Mouse (Mus musculus) cerebellum, postnatal 36 days (tissue): ENCODE data around the gene Slc39a13.
"Not testable (repeated sequence)": the region's sequence is repeated elsewhere in the genome, so short reads cannot be mapped to it uniquely, and the experiment has no call there.

Experiments
- DNase-seq, 2 experiments: peaks; one replicate each; pipeline ENCODE4 v3.0.0; 2021 to 2022; ENCODE audit warnings: mixed read lengths in 2 of 2

The Slc39a13 gene

DNA sequence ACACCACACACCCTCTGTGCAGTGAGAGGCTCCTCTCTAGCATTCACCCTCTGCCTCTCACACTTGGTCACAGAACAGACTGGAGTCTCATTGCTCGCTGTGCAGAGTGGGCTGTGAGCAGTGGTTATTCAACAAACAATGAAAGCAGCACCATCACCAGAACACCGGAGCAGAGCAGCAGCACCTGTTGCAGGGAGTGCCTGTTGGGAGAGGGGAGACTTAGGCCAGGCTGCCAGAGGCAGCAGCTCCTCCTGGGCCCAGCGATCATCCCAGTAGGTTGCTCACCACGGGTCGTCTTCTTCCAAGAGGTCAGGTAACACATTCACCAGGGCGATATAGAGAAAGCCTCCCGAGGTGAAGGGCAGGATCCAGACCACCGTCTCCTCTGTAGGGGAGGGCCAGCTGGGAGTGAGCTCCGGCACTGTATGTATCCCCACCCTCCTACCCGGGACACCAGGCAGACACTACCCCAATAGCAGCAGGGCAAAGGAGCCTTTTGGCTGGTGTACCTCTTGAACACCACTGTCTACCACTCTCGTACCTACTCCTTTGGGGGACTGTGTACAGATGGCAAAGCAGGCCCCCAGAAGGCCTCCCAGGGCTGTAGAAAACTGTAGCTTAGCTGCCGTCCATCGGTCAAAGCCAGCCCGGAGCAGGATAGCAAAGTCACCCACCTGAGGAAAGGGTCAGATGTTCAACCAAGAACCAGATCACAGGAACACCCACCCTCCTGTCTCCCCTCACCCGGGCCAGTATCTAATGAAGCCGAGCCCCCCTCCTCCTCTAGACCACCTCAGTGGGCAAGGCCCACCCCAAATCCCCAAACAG is 7.2 kb downstream of the Slc39a13 start:
- no peak for DNase-seq

DNA sequence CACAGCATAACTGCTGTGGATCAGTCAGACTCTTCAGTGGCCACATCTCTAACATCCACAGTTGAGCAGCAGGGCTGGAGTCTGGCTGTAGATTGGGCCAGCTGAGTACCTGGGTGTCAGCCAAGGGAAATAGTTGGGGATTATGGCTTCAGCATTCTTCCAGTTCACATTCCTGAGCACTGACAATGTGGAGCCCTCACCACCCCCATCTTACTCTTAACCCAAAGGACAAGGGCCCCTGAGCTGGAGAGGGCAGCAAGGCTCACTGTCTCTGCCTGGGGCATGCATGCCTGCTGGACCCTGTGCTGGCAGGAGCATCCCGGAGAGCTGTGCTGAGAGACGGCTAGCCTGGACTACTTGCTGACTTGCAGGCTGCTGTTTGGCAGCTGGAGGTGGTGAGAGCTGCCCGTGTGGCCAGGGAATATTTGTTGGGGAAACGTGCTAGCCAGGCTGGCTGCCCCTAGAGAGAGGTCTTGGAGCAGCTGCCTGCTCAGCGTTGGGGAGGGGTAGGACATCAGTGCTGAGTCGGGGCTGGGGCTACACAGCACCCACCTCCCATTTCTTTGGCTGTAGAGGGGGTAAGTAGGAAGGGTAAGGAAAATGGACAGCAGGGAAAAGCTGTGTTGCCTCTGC is 8.3 kb downstream of the Slc39a13 start:
- no peak for DNase-seq

DNA sequence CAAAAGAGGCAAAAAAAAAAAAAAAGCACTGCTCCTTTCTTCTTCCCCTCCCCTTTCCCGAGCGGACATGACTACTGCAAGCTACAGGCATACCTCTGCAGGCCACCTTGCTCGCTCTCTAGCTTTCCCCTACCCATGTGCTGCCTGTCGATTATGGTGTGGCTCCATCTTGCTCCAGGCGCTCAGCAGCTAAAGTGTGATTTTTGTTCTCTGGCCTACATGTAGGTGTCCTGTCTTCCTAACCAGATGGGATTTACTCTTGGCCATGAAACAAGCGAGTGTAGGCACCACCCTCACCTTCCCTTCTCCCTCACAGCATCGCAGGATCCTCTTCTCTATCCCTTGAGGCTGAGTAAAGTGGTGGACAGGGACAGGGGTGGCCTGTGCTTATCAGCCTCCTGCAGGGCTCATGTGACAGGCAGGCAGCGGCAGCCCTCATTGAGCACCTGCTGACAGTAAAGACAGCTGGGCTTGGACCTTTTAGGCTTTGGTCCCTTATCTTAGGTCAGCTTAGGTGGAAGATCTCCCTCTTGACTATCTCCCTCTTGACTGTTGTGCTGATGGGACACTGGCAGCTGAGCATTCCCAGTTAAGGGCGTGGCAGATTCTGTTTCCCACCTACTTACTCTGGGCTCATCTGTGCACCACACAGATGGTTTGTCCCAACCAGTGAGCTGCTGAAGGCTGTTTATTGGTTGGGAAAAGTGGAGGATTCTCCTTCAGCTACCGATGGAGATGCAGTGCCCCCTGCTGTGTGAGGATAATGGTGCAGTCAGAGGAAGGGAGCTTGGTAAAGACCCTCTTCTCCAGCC is 9.5 kb downstream of the Slc39a13 start:
- DNase-seq = peak in 1 of 2 experiments; percentile 29

DNA sequence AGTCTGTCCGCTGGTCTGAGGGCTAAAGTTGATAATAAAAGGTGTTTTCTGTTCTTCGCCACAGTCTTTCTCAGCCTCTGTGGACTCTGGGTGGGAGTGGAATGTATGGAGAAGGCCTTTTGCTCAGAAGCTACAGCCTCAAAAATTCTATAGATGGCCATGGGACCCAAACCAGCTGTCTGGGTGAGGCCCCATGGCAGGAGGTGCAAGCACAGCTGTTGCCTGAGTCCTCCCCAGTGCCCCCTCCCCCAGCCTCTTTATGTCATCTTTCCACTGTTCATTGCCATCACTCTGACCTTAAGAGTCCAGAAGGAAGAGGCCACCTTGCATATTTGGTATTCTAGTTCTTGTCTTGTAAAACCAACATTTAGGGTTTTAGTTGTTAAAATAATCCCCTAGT is 10.8 kb downstream of the Slc39a13 start:
- DNase-seq = no peak

DNA sequence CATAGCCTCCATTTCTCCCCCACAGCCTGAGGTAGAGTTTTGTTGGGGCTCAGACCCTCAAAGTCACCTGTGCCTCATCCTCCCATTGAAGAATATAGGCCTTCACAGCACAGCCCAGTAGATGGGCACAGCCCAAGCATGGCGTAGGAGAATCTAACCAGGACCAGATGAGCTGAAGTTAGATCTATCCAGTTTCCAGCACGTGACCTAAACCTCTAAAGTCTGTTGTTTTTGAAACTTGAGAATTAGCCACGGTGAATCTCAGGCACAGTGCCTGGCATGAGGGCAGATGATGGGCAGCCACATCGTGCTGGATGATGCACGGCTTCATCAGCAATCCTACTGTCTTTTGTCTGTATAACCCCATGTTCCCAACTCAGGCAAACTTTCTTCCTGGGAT is 11.8 kb downstream of the Slc39a13 start:
- DNase-seq = no peak

DNA sequence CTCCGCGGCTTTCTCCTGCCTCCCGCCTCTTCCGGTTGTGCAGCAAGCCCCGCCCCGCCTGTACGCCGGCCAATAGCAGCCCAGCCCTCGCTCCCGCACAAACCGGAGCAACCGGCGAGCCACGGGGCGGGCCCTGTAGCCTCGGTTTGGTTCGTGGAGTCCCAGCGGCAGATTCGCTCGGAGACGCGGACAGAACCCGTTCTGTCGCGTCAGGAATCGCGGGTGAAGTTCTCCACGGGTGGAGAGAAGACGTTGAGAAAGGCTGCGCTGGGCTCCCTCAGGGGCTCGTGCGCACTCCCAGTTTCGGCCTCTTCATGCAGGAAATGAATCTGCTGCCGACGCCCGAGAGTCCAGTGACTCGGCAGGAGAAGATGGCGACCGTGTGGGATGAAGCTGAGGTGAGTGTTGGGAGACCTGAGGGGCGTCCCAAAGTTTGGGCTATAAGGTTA is 16.3 kb downstream of the Slc39a13 start, which contains the start of gene Psmc3:
Psmc3 (plus strand) TSS at position 76 of the 449 bp plus-strand sequence.
- DNase-seq = peak; percentile 97 to 99

DNA sequence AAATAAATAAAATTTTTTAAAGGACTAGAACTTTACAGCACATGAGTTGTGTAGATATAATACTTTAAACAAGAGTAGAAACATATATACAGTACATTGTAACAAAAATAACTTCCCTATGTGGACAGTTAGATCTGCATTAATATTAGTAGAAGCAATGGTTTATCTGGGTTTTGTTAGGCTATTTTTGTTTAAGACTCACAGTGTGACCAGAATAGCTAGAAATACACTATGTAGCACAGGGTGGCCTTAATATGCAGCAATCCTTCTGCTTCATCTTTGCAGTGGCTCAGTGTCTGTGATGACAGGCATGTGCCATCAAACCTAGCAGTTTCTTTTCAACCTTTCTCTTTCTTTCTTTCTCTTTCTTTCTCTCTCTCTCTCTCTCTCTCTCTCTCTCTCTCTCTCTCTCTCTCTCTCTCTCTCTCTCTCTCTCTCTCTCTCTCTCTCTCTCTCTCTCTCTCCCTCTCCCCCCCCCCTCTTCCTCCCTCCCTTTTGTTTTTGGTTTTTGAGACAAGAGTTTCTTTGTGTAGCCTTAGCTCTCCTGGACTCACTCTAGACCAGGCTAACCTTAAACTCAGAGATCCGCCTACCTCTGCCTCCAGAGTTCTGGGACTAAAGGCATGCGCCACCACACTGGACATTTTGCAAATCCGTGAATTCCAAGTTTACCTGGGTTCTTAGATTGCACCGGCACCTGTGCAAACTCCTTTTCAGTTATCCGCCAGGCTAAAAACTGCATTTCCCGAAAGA is 16.9 kb downstream of the Slc39a13 start:
- no peak for DNase-seq

DNA sequence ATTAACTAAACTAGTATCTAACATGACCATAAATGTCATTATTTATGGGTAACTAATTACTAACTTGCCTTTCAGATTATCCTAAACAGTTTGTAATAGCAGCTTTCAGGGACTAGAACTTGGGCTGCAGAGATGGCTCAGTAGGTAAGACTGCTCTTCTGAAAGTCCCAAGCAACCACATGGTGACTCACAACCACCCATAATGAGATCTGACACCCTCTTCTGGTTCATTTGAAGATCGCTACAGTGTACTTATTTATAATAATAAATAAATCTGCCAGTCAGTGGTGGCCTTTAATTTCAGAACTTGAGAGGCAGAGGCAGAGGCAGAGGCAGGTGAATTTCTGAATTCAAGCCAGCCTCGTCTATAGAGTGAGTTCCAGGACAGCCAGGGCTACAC is 17.5 kb downstream of the Slc39a13 start:
- no peak for DNase-seq

DNA sequence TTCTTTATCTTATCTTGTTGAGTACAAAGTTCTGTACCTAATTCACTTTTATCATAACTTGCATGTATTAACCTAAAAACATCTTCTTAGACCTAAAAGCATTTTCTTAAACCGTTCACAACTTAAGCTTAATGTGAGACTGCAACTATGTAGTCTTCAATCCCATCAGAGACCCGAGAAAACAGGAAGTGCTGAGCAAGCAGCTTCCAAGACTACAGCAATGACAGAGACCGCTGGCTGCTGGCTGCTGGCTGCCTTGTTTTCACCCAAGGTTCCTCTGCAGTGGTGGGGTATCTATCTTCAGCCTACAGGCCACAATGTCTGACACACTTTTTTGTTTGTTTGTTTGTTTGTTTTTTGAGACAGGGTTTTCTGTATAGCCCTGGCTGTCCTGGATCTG is 18.3 kb downstream of the Slc39a13 start:
- DNase-seq = no peak

DNA sequence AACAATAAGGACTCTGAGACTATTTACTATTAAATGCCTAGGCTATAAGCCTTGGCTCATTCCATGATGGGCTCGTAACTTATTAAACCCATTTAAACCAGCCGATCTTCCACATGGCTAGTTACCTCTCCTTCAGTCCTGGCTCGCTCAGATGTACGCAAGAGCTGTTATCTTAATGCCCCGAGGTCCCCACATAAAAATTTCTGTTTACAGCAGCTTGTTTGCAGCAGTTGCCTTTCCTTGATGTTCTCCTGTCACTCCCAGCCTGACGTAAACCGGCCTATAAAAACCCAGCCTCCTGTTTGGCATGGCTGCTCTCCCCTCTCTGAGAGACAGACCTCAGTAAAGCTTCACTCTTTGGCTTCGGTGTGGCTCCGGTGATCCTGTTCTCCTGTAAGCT is 22.9 kb downstream of the Slc39a13 start:
- no peak for DNase-seq

DNA sequence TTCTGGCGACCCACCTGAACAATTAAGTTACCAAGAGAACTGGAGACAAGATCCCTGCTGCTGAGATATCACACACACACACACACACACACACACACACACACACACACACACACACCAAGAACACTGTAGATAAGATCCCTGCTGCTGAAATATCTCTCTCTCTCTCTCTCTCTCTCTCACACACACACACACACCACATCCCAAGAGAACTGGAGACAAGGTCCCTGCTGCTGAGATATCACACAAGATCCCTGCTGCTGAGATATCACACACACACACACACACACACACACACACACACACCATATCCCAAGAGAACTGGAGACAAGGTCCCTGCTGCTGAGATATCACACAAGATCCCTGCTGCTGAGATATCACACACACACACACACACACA is 24.4 kb downstream of the Slc39a13 start:
- not testable (repeated sequence) for DNase-seq

DNA sequence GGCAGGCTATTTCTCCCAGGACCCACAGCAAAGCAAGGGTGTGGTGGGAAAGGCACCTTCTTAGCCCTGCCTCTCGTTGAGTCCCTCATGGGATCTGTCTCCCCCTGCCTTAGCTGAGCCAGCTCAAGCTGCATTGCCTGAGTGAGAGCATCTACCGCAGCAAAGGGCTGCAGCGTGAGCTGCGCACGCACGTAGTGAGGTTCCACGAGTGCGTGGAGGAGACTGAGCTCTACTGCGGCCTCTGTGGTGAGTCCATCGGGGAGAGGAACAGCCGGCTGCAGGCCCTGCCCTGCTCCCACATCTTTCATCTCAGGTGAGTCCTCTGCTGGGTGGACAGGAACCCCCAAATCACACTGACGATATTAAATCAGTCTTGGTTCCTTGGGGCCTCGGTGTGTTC is 25.5 kb downstream of the Slc39a13 start:
- no peak for DNase-seq

DNA sequence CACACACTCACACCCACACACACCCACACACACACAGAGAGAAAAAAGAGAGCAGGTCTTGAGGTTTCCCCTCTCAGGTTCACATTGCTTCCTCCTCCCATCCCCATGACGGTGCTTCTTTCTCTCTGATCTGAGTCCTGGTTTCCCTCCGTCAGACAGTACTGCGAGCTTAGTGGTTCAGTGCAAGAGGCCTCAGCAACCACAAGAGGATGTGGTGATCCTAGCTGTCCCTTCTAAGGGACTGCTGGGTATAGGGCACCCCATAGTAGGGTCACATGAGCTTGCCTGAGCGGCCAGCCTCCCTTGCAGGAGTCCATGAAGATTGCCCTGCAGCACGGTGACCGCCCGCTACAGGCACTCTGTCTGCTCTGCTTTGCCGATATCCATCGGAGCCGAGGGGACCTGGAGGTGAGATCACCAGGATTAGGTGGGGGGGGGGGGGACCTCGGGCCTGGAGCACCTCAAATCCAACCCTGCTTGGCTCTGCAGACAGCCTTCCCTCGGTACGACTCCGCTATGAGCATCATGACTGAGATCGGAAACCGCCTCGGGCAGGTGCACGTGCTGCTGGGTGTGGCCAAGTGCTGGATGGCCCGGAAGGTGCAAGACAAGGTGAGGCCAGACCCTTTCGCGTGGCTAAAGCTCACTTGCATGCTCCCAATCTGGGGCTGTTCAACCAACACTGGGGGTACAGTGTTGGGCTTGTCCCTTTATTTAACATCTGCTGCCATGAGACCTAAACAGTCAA is 27.4 kb downstream of the Slc39a13 start:
- no peak for DNase-seq

DNA sequence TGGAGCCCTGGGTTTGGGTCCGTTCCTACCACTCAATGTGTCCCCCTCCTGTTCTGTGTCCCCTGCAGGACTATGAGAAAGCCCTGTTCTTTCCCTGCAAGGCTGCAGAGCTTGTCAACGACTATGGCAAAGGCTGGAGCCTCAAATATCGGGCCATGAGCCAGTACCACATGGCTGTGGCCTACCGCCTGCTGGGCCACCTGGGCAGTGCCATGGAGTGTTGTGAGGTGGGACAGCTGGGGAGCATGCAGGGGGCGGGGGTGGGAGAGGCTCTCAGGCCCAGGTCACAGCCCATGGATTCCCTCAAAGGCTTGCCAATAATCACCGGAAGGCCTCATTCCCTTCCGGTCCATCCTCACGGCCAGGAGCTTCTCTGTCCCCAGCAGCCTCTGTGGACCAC is 28.4 kb downstream of the Slc39a13 start:
- no peak for DNase-seq

DNA sequence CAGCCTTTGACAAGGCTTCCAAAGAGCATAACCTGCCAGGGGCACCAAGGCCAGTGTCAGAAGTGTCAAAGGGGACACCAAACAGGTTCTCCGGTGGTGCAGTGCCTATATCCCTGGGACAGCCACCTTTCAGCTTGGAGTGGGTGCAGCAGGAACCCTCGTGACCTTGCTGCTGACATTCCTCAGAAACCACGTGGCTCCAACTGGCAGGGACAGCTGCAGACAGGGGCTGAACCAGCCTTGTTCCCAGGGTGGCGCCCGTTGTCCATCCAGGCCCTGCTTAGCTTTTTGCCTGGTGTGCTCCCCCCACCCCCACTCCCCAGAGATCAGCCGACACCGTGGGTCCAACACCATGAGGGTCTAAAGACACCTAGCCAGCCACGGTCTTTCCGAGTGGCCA is 34.8 kb downstream of the Slc39a13 start, which contains the start of gene Rapsn:
Rapsn (plus strand) TSS at position 236 of the 400 bp plus-strand sequence.
- DNase-seq = no peak

DNA sequence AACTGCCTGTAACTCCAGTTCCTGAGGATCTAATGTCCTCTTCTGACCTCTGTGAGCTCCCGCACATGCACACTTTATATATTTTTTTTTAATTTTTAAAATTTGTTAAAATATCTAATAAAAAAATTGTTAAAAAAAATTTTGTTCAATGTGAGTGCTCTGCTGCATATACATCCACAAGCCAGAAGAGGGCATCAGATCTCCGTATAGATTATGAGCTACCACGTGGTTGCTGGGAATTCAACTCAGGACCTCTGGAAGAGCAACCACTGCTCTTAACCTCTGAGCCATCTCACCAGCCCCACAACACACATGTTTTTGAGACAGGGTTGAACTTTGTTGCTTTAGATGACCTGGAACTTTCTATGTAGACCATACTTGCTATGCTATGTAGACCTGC is 37.2 kb downstream of the Slc39a13 start:
- DNase-seq = no peak

DNA sequence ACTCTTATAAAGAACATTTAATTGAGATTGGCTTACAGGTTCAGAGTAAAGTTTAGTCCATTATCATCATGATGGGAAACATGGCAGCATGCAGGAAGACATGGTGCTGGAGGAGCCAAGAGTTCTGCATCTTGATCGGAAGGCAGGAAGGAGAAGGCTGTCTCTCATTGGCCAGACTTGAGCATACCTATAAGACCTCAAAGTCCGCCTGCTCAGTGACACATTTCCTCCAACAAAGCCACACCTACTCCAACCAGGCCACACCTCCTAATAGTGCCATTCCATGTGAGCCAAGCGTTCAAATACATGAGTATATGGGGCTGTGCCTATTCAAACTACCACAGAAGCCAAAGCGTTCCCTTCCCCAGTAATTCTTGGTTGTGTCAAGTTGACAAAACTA is 39.0 kb downstream of the Slc39a13 start:
- DNase-seq = no peak

DNA sequence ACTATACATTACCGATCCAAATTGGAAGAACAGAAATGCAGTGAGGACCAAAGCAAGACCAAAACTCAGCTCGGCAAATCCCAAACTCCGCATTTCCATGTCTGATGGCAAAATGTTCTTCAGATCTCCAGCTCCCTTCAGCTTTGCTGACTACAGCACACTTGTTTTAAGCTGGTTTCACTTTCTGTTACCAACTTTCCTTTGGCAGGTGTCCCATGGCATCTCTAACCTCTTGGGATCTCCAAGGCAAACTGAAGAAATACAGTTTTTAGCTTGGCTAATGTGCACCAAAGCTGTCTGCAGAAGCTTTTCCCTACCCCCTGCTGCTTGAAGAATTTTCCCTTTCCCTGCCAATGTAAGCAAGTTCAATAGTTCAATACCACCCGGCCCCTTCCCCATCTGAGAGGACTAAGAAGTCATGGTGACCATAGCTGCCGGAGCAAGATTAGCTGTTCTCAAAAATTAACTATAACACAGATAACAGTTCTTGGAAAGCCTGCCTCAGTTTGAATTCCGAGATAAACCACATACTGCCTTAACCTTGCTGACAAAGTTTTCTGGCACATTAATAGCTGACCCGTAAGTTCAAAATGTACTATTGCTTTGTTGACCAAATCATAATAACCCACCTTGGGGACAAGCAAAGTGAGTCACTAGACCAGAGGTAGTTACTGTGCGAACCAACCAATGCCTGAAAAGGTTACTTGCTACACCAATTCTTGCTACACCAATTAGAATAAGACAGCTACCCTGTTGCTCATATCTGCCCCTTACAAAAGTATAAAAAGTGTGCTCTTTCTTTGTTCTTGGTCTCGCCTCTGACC is 42.6 kb downstream of the Slc39a13 start:
- no peak for DNase-seq

DNA sequence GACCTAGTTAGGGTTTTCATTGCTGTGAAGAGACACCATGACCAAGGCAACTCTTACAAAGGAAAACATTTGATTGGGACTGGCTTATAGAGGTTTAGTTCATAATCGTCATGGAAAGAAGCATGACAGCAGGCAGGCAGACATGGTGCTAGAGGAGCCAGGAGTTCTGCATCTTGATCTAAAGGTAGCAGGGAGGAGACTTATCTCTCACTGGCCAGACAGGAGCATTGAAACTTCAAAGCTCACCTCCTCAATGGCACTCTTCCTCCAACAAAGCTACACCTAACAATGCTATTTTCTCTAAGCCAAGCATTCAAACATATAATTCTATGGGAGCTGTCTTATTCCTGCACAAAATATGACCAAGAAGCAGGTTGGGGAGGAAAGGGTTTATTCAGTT is 43.7 kb downstream of the Slc39a13 start:
- no peak for DNase-seq

DNA sequence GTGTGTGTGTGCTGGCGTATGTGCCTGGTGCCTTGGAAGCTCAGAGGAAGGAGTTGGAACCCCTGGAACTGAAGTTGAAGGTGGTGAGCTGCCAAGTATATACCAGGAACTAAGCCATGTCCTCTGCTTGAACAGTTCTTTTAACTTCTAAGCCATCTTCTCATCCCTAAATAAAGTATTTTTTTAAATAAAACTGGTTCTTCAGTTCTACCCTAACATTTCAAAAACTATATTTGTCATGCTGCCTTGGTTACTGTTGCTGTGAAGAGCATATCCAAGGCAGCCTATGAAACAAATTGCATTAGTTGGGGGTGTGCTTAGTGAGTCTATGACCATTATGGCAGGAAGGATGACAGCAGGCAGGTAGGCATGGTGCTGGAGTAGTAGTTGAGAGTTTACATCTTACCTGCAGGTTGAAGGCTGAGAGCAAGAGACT is 45.1 kb downstream of the Slc39a13 start:
- no peak for DNase-seq

DNA sequence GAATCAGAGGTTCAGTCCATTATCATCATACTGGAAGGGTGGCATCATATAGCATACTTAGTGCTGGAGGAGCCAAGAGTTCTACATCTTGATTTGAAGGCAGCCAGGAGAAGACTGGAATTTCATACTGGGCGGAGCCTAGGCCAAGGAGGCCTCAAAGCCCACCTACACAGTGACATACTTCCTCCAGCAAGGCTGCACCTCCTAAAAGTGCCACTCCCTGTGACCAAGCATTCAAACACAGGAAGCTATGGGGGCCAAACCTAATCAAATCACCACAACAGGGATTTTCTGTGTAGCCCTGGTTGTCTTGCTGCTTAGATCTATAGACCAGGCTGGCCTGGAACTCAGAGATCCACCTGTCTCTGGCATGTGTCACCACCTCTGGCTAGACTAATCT is 46.3 kb downstream of the Slc39a13 start:
- DNase-seq = no peak
